Mouse (Mus musculus): ENCODE results near the gene Homez.
A peak's percentile ranks its signal among the peaks of the same experiment; 100 is the strongest.

Homez gene

DNA sequence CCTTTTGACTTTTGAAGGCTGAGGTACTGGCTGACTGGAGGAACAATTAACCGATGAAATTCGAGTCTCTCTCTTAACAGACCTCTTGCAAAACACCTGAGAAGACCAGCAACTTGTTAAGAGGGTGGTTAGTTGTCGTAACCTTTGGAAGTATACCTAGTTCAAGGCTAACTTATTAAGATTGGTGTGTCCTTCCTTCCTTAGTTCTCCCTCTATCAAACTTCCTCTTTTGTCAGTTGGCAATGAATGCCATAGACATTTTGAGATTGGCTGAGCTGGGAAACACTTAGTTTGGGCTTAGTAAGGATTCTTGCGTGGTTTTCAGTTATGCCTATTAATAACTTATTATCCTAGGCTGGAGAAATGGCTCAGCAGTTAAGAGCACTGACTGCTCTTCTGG is 2.7 kb downstream of the Homez start:
- no peak for DNase-seq

GRCm38 (mm10) chr14:54866936-54867335 is 3.8 kb downstream of the Homez start:
- peak in 1 of 2 experiments; percentile 24 for DNase-seq

DNA sequence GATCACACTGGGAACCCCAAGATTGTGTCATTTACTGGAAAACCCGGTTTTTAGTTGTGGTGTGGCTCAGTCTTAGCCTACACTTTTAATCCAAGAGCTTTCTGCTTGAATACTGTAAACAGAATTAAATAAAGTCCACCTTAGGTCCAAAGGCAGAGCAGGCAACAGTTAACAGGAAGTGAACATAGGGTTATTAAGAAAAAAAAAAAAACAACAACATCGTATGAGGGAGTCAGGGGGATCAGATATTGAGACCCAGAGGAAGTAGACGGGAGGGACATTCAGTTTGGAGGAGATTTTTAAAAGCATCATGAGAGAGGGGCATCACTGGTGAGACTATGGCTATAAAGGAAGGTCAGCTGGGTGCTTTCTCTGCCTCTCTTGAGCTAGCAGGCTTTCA is 4.5 kb downstream of the Homez start:
- DNase-seq, result no peak

DNA sequence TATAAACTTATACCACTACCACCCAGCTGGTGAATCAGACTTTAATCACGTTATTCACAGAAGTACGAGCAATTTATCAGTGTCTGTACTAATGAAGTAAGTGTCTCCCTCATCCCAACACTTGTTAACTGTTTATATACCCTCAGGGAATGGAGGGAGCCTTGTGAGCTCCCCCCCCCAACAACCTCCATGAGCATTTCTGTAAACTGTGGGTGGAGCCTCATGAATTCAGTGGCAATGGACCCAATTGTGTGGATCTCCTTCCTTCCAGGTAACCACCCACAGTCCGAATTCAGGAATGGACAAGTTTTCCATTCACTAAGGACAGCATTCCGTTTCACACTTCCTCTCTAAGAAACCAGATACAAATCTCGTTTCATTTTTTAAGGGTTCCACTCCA is 5.1 kb downstream of the Homez start:
- DNase-seq, result no peak

DNA sequence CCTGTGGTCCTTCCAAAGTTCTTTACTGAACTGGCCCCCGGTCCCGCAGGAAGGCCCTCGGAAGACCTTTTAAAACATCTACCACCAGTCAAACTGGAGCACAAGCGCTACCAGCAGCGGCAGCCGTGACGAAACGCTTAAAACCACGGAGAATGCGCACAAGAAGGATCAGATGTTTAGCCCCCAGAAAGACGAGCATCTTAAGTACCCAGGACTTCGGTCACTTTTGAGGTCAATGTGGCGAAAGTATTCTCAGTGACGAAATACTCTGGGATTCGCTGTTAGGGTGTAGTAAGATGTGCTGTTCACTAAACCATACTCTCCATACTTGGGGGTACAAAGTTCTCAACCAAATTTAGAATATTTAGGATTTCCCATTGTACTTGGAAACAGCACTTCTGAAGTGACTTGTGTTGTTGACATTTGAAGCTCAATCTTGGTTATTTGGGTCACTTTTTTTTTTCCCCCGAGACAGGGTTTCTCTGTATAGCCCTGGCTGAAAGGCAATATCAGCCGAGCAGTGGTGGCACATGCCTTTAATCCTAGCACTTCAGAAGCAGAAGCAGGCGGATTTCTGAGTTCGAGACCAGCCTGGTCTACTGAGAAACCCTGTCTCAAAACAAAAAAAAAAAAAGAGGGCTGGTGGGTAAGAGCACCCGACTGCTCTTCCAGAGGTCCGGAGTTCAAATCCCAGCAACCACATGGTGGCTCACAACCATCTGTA is 6.3 kb downstream of the Homez start:
- DNase-seq, result no peak

- peak; percentile 94 to 95 for DNase-seq
These were observed 7.1 kb downstream of the Homez start for GRCm38 (mm10) chr14:54863501-54864312.

- peak; percentile 38 to 58 for DNase-seq
These were observed 10.2 kb downstream of the Homez start for GRCm38 (mm10) chr14:54860511-54860910.

- no peak for DNase-seq
These were observed 12.9 kb downstream of the Homez start for GRCm38 (mm10) chr14:54857891-54858290.

GRCm38 (mm10) chr14:54856703-54857102 is 14.1 kb downstream of the Homez start:
- DNase-seq, result no peak

DNA sequence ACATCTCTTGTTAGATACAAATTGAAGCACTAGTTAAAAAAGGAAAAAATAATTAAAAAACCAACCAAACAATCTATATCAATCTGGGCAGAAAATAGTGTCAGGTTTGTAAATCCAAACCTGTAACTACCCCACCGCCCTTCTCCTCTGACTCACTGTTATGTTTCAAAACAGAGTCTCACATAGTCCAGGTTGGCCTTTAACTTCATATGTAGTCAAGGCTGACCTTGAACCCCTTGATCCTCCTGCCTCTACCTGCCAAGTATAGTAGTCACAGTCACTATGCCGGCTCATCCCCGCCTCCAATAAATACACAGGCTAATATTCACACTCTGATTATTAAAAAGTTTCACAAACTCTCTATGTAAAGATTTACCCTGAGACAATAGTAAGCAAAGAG is 15.0 kb downstream of the Homez start:
- DNase-seq, result no peak

GRCm38 (mm10) chr14:54843461-54843860 is 27.3 kb downstream of the Homez start:
- DNase-seq, result no peak

GRCm38 (mm10) chr14:54823716-54824115 is 47.0 kb downstream of the Homez start:
- no peak for DNase-seq

- DNase-seq, result no peak
These were observed 48.5 kb downstream of the Homez start for GRCm38 (mm10) chr14:54822301-54822700.

DNA sequence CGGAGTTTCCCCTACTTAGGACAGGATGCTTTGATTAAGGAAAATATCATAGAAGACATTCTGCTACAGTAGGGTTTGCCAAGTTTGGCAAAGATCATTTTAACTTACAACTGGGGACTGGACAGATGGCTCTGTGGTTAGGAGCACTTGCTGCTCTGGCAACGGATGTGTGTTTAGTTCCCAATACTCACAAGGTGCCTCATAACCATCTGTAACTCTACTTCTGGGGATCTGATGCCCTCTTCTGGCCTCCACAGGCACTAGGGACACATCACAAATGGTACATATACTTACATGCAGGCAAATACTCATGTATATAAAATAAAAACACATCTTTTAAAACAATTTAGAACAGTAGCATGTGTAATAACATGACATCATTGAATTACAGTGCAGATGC is 53.0 kb downstream of the Homez start:
- peak in 1 of 2 experiments; percentile 16 for DNase-seq

GRCm38 (mm10) chr14:54815737-54816136 is 55.0 kb downstream of the Homez start:
- no peak for DNase-seq

DNA sequence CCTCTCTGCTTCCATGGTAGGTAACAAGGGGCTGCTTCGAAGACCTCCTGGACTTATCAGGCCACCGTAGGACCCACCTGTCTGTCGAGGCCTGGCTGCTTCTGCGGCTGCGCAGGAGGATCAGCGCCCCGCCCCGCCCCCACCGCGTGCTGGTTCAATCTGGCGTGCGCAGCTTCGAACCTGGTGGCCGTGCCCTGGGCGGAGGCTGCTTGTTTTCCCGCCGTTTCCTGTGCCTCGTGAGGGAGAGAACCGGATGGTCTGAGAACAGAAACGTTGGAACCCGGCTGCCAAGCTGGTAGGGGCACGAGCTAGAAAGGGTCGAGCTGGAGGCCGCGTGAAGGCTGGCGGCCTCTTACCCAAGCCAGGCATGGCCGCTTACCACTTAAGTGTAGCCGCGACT is 56.8 kb downstream of the Homez start, which contains the start of gene Rnf212b:
Gene Rnf212b, plus strand, starts transcription at position 151 of the 400 bp plus-strand sequence.
- no peak for DNase-seq

DNA sequence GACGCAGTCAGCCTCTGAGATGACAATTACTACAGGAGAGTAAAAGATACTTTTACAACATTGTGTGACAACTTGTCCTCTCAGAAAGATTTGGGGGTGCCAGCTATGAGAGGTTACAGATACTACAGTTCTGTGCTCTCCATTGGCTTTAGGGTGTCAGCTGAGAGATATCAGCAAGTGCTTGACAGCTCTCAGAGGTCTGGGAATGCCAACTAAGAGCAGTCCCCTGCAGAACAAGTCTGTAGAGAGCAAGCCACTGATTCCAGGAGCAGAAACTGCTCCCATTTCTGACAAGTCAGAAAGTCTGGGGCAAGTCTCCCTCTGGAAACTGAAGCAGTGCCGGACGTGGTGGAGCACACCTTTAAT is 61.1 kb downstream of the Homez start:
- no peak for DNase-seq

DNA sequence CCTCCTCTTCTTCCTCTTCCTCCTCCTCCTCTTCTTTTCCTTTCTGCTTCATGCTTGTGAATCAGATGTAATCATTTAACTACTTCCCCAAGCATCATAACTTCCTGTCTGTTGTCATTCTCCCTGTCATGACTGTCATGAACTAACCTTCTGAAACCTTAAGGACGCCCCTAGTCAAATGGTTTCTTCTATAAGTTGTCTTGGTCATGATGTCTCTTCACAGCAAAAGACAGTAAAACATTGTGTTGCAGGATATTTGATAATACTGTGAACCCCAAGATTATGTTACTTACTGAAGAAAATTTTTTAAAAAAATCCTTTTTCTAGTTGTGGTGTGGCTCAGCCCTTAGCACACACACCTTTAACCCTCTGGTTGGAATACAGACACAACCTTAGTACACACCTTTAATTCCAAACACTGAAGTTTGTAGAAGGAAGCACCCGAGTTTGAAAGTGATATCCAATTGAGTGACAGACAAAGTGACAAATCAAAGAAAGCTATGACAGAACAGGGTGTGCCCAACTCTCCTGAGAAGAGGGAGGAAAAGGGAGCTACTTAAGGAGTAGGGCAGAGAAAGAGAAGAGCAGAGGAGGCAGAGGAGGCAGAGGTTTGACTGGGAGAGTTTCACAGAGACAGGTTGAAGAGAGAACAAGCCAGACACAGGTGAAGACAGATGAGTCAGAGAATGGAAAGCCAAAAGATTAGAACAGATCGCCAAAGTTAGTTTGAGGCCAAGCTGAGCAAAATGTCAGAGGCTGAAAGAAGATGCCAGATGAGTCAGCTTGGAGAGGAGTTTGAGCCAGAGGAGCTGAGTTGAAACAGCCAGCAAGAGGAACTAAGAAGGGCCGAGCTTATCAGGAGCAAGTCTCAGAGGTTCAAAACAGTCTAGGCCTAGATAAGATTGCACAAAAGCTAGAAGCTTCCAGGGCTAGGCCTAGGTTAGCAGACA is 61.8 kb downstream of the Homez start:
- DNase-seq, result no peak

GRCm38 (mm10) chr14:54806124-54806523 is 64.6 kb downstream of the Homez start:
- no peak for DNase-seq
